ENCODE assay signal across 13 mouse cellular contexts in genomic region chr9:121426451-121426850, GRCm38 (mm10).
DNase-seq lines count a peak whose midpoint lies in the region; ATAC-seq and TF ChIP-seq lines count a peak whose summit lies in the region.
"Had no signal": no experiment of that assay in that cellular context is flagged by ENCODE, and none has a peak within 500 bp of the region (broad histone marks: within the 10 kb centered on the region; RNA-seq: fewer than 3 reads in every experiment).

No protein-coding gene starts in this region.

- DNase-seq in layer of hippocampus, adult 2 months (ENCODE audit: low spot score in 2 of 2), result no peak
- no peak for DNase-seq in layer of hippocampus, adult 18-20 months (ENCODE audit: low spot score in 2 of 2)
- DNase-seq in brain, adult 2 months (ENCODE audit: low read depth, low spot score), result peak; percentile 58
- peak; percentile 16 for DNase-seq in induced T-regulatory cell, adult 2 months (ENCODE audit: low read depth)
- peak; percentile 48 to 76 for DNase-seq in spleen, postnatal 36 days (ENCODE audit: low spot score in 2 of 2)
- DNase-seq in cerebellum, adult 8-10 months, result no peak
- DNase-seq: adrenal gland, postnatal 36 days; kidney, postnatal 4 days; thymus, postnatal 25 days had no signal

- ATAC-seq in hindbrain, embryonic 12.5 days (ENCODE audit: low FRiP score), result no peak

- no peak overlapping the region for H3K4me3 ChIP-seq in layer of hippocampus, adult 2 months
- H3K4me3 ChIP-seq in hindbrain, embryonic 12.5 days, result no peak overlapping the region
- H3K4me3 ChIP-seq: forebrain, embryonic 12.5 days; megakaryocyte, embryonic 14.5 days; neural tube, embryonic 12.5 days had no signal

- H3K9me3 ChIP-seq in hindbrain, embryonic 12.5 days (replicated peaks), result no peaks in the 10 kb centered on the region
- H3K9me3 ChIP-seq: forebrain, embryonic 12.5 days; megakaryocyte, embryonic 14.5 days; neural tube, embryonic 12.5 days had no signal

- peak overlapping the region; percentile 33; the same call in 1 of the 2 replicates for H3K27ac ChIP-seq in layer of hippocampus, adult 2 months
- H3K27ac ChIP-seq in hindbrain, embryonic 12.5 days, result no peak overlapping the region
- H3K27ac ChIP-seq: forebrain, embryonic 12.5 days; neural tube, embryonic 12.5 days had no signal

- no peaks in the 10 kb centered on the region for H3K27me3 ChIP-seq in hindbrain, embryonic 12.5 days
- H3K27me3 ChIP-seq: forebrain, embryonic 12.5 days; neural tube, embryonic 12.5 days had no signal

- H3K9ac ChIP-seq in hindbrain, embryonic 12.5 days, result no peak overlapping the region
- H3K9ac ChIP-seq: forebrain, embryonic 12.5 days; neural tube, embryonic 12.5 days had no signal

- H3K4me2 ChIP-seq in hindbrain, embryonic 12.5 days (replicated peaks), result no peak overlapping the region
- H3K4me2 ChIP-seq: forebrain, embryonic 12.5 days; neural tube, embryonic 12.5 days had no signal

- H3K4me1 ChIP-seq in hindbrain, embryonic 12.5 days, result peaks cover 11% of the 10 kb centered on the region

- H3K36me3 ChIP-seq in hindbrain, embryonic 12.5 days, result no peaks in the 10 kb centered on the region
- H3K36me3 ChIP-seq: forebrain, embryonic 12.5 days; neural tube, embryonic 12.5 days had no signal

- no peak for TF ChIP-seq CTCF in layer of hippocampus, adult 2 months (conservative IDR thresholded peaks at IDR 0.05)

- 76% methylated on average over 3 of the region's 3 CpGs for WGBS in hindbrain, embryonic 12.5 days

Comparison
In these comparisons a context has a peak if more than half of its experiments do, and no peak if none do; other contexts are left out.
1. DNase-seq: peak in brain, adult 2 months (single experiment), induced T-regulatory cell, adult 2 months (single experiment) and spleen, postnatal 36 days (2 of 2); none in layer of hippocampus, adult 2 months (0 of 2), layer of hippocampus, adult 18-20 months (0 of 2) and cerebellum, adult 8-10 months (single experiment).